Mouse (Mus musculus) urinary bladder, postnatal 36 days (tissue): ENCODE measurements at regions not wholly inside any gene's neighbourhood (a gene's known extent, or its start where the extent isn't known, plus 50 kb on each side); places are given as distances from the start of the nearest gene placed in this dataset.
A peak's percentile ranks its signal among the peaks of the same experiment; 100 is the strongest.

Source experiments
- DNase-seq, 2 experiments: peaks; one replicate each; pipeline ENCODE4 v3.0.0; 2022; ENCODE audit warnings: low spot score in 2 of 2, mixed read lengths in 1 of 2

- DNase-seq = no peak
Observed at GRCm38 (mm10) chr9:101670111-101670510, 191.5 kb upstream of the 9630041A04Rik start.

DNA sequence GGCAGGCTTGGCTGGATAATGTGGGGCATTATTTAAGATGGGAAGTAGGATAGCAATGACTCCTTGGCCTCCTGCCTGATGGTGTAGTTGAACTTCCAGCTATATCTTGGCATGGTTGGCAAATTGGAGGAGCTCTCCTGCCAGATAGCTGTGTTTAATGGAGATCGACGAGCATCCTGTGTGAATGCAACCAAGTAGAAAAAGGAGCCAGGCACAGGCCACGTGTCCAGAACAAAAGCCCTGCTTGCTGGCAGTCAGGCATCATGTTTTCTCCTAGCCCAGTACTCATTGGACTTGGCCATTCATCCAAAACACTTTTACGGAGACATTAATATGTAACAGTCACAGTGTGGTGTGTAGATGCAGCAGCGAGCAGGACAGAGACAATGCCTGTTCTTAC lies 211.8 kb upstream of the 9630041A04Rik start:
- DNase-seq = no peak

GRCm38 (mm10) chr9:101641524-101641923 lies 220.1 kb upstream of the 9630041A04Rik start:
- no peak for DNase-seq

DNA sequence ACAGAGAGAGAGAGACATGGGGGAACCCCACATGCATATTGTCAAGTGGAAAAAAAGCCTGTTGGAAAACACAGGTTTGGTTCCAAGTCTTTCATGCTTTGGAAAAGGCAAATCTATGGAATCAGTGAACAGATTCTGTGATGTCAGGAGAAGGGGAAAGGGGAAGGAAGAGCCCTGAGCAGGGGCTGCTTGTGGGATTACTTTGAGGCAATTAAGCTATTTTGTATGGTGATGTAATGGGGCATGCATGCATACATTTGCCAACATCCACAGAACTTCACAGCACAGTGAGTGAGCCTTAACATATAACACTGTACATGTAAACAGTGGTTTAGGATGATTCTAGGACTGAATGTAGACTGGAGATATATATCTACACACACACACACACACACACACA lies 221.0 kb upstream of the 9630041A04Rik start:
- DNase-seq = no peak

- DNase-seq = no peak
Observed at GRCm38 (mm10) chr9:101616261-101616660, 245.4 kb upstream of the 9630041A04Rik start.

DNA sequence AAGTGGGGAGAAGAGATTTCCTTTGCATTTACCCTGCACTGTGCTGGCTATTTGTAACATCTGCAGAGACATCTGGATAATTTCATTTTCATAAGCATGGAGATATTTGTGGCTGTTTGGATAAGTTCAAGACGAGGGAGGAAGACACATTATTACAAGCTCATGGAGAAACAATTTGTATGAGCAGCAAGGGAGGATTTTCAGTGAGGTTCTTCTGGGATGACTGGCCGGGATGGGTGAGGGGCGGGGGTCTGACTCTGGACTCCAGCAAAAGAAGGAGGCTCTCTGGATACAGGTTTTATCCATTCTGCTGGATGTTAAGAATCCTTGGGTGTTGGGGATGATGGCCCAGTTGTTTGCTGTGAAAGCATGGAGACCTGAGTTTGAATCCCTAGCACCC lies 246.5 kb upstream of the 9630041A04Rik start:
- no peak for DNase-seq

- DNase-seq = no peak
Observed at GRCm38 (mm10) chr9:101613933-101614332, 247.7 kb upstream of the 9630041A04Rik start.

GRCm38 (mm10) chr9:101613471-101613870 lies 248.2 kb upstream of the 9630041A04Rik start:
- no peak for DNase-seq

DNA sequence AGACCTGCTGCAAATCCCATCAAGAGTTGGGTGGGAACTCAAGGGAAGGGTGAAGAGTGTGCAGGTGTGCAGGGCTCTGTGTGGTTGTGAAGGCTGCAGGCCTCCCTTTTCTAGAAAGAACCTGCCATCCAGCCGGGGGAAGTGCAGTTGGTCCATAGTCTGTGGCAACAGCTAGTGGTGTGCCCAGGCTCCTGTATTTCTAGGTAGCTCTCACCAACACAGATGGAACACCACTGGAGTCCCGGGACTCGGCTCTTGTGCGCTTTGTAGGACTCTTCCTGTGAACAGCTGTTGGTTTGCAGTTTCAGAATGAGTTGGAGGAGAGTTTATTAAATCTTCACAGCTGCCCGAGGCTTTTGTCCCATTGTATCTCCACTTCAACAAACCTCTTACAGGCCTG lies 248.7 kb upstream of the 9630041A04Rik start:
- DNase-seq = no peak

- DNase-seq = peak in 1 of 2 experiments; percentile 44
Observed at GRCm38 (mm10) chr9:101612571-101612970, 249.1 kb upstream of the 9630041A04Rik start.

- no peak for DNase-seq
Observed at GRCm38 (mm10) chr9:101611481-101611880, 250.2 kb upstream of the 9630041A04Rik start.

DNA sequence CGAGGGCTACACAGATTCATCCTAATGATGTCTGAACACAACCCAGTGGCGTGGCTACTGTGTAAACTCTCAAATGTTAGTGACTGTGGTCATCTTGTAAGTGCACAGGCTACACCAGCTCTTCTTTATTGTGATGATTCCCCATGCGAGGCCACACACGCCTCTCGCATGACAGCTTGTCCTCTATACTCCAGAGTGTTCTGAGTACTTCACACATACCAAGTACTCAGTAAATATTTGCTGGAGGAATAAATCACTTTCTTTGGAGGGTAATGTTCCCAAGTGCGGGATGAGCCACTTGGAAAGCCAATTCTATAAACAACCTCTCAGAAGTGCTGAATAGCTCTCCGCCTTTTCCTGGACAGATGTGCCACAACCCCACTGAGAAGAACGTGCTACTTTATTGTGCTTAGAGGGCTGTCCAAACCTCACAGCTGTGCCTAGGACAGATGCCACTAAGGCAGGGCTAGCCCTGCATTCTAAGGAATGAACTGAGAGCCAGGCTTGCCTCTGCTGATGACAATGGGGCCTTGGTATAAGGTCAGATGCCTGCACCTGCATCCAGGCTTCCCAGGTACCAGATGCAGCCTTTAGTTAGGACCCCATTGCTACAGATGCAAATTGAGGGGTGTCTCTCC lies 250.7 kb upstream of the 9630041A04Rik start:
- no peak for DNase-seq

GRCm38 (mm10) chr9:101610338-101610737 lies 251.3 kb upstream of the 9630041A04Rik start:
- DNase-seq = no peak

DNA sequence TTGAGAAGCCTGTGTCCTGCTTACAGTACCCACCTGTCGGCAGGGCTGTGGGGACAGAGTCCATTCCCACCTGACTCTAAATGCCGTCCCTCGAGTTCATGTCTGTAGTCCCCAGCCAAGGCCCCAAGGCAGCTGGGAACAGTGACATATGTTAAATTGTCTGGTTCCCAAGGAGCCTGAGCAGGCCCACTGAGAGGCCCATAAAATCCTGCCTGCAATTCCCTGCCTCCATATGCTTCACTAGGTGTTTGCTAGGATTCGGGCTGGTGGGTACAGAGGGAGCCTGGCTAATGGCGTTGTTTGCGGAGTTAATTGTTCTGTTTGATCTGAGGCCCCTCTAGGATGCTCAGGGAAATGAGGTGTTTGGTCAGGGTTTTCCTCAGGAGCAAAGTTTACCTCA lies 258.8 kb upstream of the 9630041A04Rik start:
- DNase-seq = no peak

DNA sequence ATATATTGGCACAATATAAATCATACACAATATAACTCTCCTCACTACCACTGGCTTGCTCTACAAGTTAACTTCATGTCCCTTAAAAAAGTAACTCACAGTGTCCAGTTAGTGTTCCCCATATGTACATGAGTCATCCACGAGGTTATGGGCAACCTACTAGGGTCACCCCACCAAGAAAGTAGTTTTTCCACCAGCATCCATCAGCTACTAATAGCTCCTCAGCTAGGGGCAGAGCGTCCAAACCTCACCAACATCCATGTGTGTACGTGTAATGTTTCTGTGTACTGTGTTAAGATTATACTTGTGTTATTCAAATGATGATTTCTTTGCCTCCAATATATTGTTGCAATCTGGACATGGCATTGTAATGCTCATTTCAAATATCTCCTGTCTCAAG lies 264.7 kb upstream of the 9630041A04Rik start:
- DNase-seq = no peak

DNA sequence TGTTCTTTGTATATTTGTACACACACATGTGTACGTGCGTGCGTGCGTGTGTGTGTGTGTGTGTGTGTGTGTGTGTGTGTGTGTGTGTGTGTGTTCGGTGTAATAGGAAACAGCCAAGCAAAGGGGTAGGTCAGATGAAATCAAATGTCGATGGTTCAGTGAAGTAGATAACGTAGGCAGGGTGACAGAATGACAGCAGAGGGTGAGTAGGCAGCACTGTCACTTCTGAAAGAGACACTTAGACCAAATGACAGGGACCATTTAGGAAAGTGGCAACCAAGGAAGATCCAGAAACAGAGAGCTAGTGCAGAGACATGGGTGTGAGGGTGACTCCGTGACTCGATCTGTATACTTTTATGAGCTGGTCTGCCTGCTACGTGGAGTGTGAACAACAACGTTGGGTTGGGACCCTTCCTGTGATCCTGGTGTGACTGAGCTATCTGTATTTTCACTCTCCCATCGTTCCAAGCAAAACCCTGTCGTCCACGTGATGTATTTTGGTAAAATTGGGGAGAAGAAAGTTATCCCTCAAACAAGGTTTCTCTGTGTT lies 266.5 kb upstream of the 9630041A04Rik start:
- no peak for DNase-seq

GRCm38 (mm10) chr9:101592621-101593020 lies 269.0 kb upstream of the 9630041A04Rik start:
- no peak for DNase-seq

GRCm38 (mm10) chr9:101591681-101592080 lies 270.0 kb upstream of the 9630041A04Rik start:
- DNase-seq = no peak

GRCm38 (mm10) chr9:101590310-101590709 lies 271.3 kb upstream of the 9630041A04Rik start:
- DNase-seq = peak in 1 of 2 experiments; percentile 39

DNA sequence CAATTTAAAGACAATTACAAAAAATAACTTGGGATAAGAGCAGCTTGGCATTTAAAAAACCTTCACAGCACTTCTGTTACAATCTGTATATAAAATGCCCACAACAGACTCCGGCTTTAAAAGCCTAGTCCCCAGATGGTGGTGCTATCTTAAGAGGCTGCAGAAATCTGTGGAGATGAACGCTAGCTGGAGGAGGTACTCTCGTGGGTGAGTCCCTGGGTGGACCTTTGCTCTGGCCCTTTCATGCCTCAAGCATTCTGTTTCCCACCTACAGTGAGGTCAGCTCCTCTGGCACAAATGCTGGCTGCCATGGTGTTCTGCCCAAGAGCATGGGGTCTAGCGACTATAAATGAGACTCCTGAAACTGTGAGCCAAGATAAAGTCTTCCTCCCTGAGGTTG lies 280.6 kb upstream of the 9630041A04Rik start:
- DNase-seq = no peak

- DNase-seq = no peak
Observed at GRCm38 (mm10) chr9:101570714-101571113, 290.9 kb upstream of the 9630041A04Rik start.

GRCm38 (mm10) chr9:101563196-101563595 lies 298.4 kb upstream of the 9630041A04Rik start:
- no peak for DNase-seq

DNA sequence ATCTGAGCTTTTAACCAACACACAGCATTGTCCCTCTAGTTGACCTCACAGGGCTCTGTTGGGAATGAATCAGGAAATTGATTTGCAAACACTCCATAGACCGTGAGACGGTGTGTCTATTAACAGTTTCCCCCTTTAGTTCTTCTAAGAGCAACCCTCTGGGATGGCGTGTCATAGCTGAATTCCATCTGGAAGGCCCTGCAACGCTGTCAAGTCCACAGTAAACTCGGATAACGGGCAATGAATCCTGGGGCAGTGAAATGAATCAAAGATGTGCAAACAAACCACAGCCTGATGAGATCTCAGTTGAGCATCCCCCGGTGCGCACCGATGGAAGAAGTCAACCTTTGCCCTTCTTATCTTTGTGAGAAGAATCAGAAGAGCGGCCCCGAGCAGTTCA lies 302.3 kb upstream of the 9630041A04Rik start:
- DNase-seq = no peak
